Mouse (Mus musculus): ENCODE data around the gene Tat.

- no peak for TF ChIP-seq CTCF (conservative IDR thresholded peaks at IDR 0.05; ENCODE audit: insufficient read depth, insufficient read length, low read depth, low read length)
- no peak for TF ChIP-seq POLR2A (IDR thresholded peaks at IDR 0.05; ENCODE audit: low read depth, low read length)
Observed at GRCm38 (mm10) chr8:109945153-109945632, 45.0 kb upstream of the Tat start.

All from kidney, adult 2 months (tissue).